Mouse (Mus musculus) liver, adult 2 months (tissue): ENCODE data around the gene Pknox2. TPM values are rescaled to one million over a fixed set of nuclear protein-coding genes. Genes with fewer than 3 reads are reported as not detected.

ENCODE experiments used
- DNase-seq: peaks from one replicate; pipeline ENCODE4 v3.0.0-alpha.2; 2011; ENCODE audit warnings: low read depth, low spot score; ENCODE audit errors: extremely low read depth
- H3K27ac ChIP-seq: fragments of 200-500 bp; replicated peaks from 2 replicates; pipeline ENCODE4 v1.5.1; 2012; ENCODE audit warnings: low read depth, mild to moderate bottlenecking, control low read depth, inconsistent platforms, low read length; ENCODE audit not compliant: insufficient read depth
- H3K27me3 ChIP-seq: fragments of 200-500 bp; 2 replicates; pipeline ENCODE4 v1.6.1; 2012; ENCODE audit warnings: mild to moderate bottlenecking, moderate library complexity, low read length, inconsistent platforms; ENCODE audit not compliant: control insufficient read depth, insufficient read depth
- H3K36me3 ChIP-seq: fragments of 200-500 bp; 2 replicates; pipeline ENCODE4 v1.6.1; 2012; ENCODE audit warnings: low read length, inconsistent platforms; ENCODE audit not compliant: control insufficient read depth, insufficient read depth
- H3K4me1 ChIP-seq: fragments of 200-500 bp; 2 replicates; pipeline ENCODE4 v1.6.1; 2011; ENCODE audit warnings: low read length; ENCODE audit not compliant: control insufficient read depth, insufficient read depth
- H3K4me3 ChIP-seq: fragments of 200-500 bp; 2 replicates; pipeline ENCODE4 v1.5.1; 2011; ENCODE audit warnings: low read depth, mild to moderate bottlenecking, control low read depth, low read length, moderate library complexity; ENCODE audit not compliant: insufficient read depth
- H3K79me2 ChIP-seq: fragments of 200-500 bp; 2 replicates; pipeline ENCODE4 v1.6.1; 2012; ENCODE audit warnings: inconsistent platforms, mild to moderate bottlenecking, low read length, moderate library complexity; ENCODE audit not compliant: control insufficient read depth, insufficient read depth
- H3K9ac ChIP-seq: fragments of 200-500 bp; 2 replicates; pipeline ENCODE4 v1.6.1; 2012; ENCODE audit warnings: low read depth, mild to moderate bottlenecking, control low read depth, inconsistent platforms, low read length
- CTCF ChIP-seq: fragments of 200-500 bp; IDR thresholded peaks from 2 replicates; pipeline ENCODE4 v1.5.1; 2011; ENCODE audit warnings: low read depth, low read length, control low read depth
- POLR2A ChIP-seq: fragments of 200-500 bp; IDR thresholded peaks from 2 replicates; pipeline ENCODE4 v1.6.1; 2011; ENCODE audit warnings: low read length, control low read depth; ENCODE audit not compliant: insufficient read depth; ENCODE audit errors: extremely low read depth
- WGBS: fragments of 180-500 bp; shearing (Covaris S2); methylation state at CpG from one replicate; pipeline ENCODE4 v1.1.7; 2018; 5-methylcytosine and 5-hydroxymethylcytosine counted together
- polyA plus RNA-seq: library from polyadenylated mRNA; depleted of rRNA; stranded (reverse); fragments of >200 nt; gene quantifications from 2 replicates; pipeline ENCODE4 v1.2.3, GENCODE M21; 2012
- total RNA-seq: library from RNA; depleted of rRNA; stranded (reverse); fragments of >200 nt; gene quantifications from 2 replicates; pipeline ENCODE4 v1.2.3, GENCODE M21; 2014

Pknox2 gene
- total and polyA plus RNA-seq, 2 experiments: 0.09 to 0.42 TPM

- 79% methylated on average over 4 of the region's 4 CpGs for WGBS
- TF ChIP-seq POLR2A: no peak
- no peak for TF ChIP-seq CTCF
- Histone ChIP-seq H3K27me3 (peaks cover 3% of the 10 kb centered on the region; the same call in 1 of the 2 replicates), H3K36me3 (no peaks in the 10 kb centered on the region), H3K4me1 (no peaks in the 10 kb centered on the region), H3K4me3 (no peak overlapping the region), H3K79me2 (no peaks in the 10 kb centered on the region), H3K27ac (no peak overlapping the region), H3K9ac (no peak overlapping the region)
- DNase-seq: no peak
Measured at GRCm38 (mm10) chr9:37121761-37122331, 25.4 kb downstream of the Pknox2 start.

GRCm38 (mm10) chr9:37120801-37121200 is 26.4 kb downstream of the Pknox2 start:
- TF ChIP-seq POLR2A (no peak), CTCF (no peak)
- DNase-seq: no peak
- Histone ChIP-seq H3K9ac (no peak overlapping the region), H3K36me3 (no peaks in the 10 kb centered on the region), H3K4me3 (no peak overlapping the region), H3K79me2 (no peaks in the 10 kb centered on the region), H3K27me3 (no peaks in the 10 kb centered on the region), H3K4me1 (no peaks in the 10 kb centered on the region), H3K27ac (no peak overlapping the region)
- WGBS: 80% methylated on average over 6 of the region's 6 CpGs

GRCm38 (mm10) chr9:37117529-37117928 is 29.7 kb downstream of the Pknox2 start:
- H3K79me2 ChIP-seq: no peaks in the 10 kb centered on the region
- H3K27me3 ChIP-seq: no peaks in the 10 kb centered on the region; the same call in 1 of the 2 replicates
- TF ChIP-seq POLR2A (no peak), CTCF (no peak)
- no peak overlapping the region for H3K4me3 ChIP-seq
- no peaks in the 10 kb centered on the region for H3K4me1 ChIP-seq
- 92% methylated on average over 2 of the region's 2 CpGs for WGBS
- no peak for DNase-seq
- H3K9ac ChIP-seq: no peak overlapping the region
- no peak overlapping the region for H3K27ac ChIP-seq
- no peaks in the 10 kb centered on the region for H3K36me3 ChIP-seq

GRCm38 (mm10) chr9:37116632-37117413 is 30.4 kb downstream of the Pknox2 start:
- H3K4me1 ChIP-seq: no peaks in the 10 kb centered on the region
- no peak overlapping the region for H3K27ac ChIP-seq
- no peaks in the 10 kb centered on the region for H3K36me3 ChIP-seq
- TF ChIP-seq CTCF: no peak
- no peak for TF ChIP-seq POLR2A
- DNase-seq: no peak
- no peaks in the 10 kb centered on the region for H3K79me2 ChIP-seq
- H3K4me3 ChIP-seq: no peak overlapping the region
- WGBS: 86% methylated on average over 9 of the region's 9 CpGs
- H3K27me3 ChIP-seq: no peaks in the 10 kb centered on the region; the same call in 1 of the 2 replicates
- no peak overlapping the region for H3K9ac ChIP-seq

GRCm38 (mm10) chr9:37115820-37116219 is 31.4 kb downstream of the Pknox2 start:
- TF ChIP-seq POLR2A (no peak), CTCF (no peak)
- H3K4me1 ChIP-seq: no peaks in the 10 kb centered on the region
- H3K79me2 ChIP-seq: no peaks in the 10 kb centered on the region
- no peak overlapping the region for H3K9ac ChIP-seq
- no peak overlapping the region for H3K27ac ChIP-seq
- WGBS: 79% methylated on average over 7 of the region's 7 CpGs
- no peaks in the 10 kb centered on the region for H3K36me3 ChIP-seq
- DNase-seq: no peak
- no peaks in the 10 kb centered on the region; the same call in 1 of the 2 replicates for H3K27me3 ChIP-seq
- H3K4me3 ChIP-seq: no peak overlapping the region
